Mouse (Mus musculus) MEL (cell line): ENCODE results near the gene Gm6899. TPM values are rescaled to one million over a fixed set of nuclear protein-coding genes. Genes with fewer than 3 reads are reported as not detected.

Experiments
- DNase-seq: peaks from one replicate; pipeline ENCODE4 v3.0.0; 2011; ENCODE audit warnings: low read depth, low spot score
- H3K27ac ChIP-seq: 2 replicates; pipeline ENCODE4 v1.5.1; 2012; ENCODE audit warnings: low read depth, mild to moderate bottlenecking, control low read depth, low read length, moderate library complexity; ENCODE audit not compliant: control insufficient read depth
- H3K27me3 ChIP-seq, 2 experiments: fragments of 150-350 bp in 1 of 2; sonication (generic) in 1 of 2; 2 replicates each; pipeline ENCODE4 v1.6.1; 2012; ENCODE audit warnings: low read length in 2 of 2, mild to moderate bottlenecking in 2 of 2, improper control_type of control experiment in 1 of 2, moderate library complexity in 1 of 2; ENCODE audit not compliant: insufficient read depth in 2 of 2, control insufficient read depth in 1 of 2
- H3K36me3 ChIP-seq, 2 experiments: 2 replicates each; pipeline ENCODE4 v1.6.1; 2012 to 2014; ENCODE audit warnings: low read length in 2 of 2, improper control_type of control experiment in 1 of 2, inconsistent platforms in 1 of 2, mild to moderate bottlenecking in 1 of 2; ENCODE audit not compliant: insufficient read depth in 2 of 2, control insufficient read depth in 1 of 2
- H3K4me1 ChIP-seq, 2 experiments: fragments of 150-350 bp in 1 of 2; sonication (generic) in 1 of 2; 2 replicates each; pipeline ENCODE4 v1.6.1; 2012; ENCODE audit warnings: low read length in 2 of 2, improper control_type of control experiment in 1 of 2, mild to moderate bottlenecking in 1 of 2; ENCODE audit not compliant: insufficient read depth in 2 of 2, control insufficient read depth in 1 of 2
- H3K4me3 ChIP-seq, 2 experiments: fragments of 150-350 bp in 1 of 2; sonication (generic) in 1 of 2; 2 replicates each; pipeline ENCODE4 v1.5.1; 2012; ENCODE audit warnings: low read depth in 2 of 2, low read length in 2 of 2, mild to moderate bottlenecking in 2 of 2, moderate library complexity in 2 of 2, control low read depth in 1 of 2, improper control_type of control experiment in 1 of 2; ENCODE audit not compliant: control insufficient read depth in 1 of 2, insufficient read depth in 1 of 2
- H3K79me2 ChIP-seq: 2 replicates; pipeline ENCODE4 v1.6.1; 2012; ENCODE audit warnings: mild to moderate bottlenecking, low read length, moderate library complexity; ENCODE audit not compliant: control insufficient read depth, poor library complexity, insufficient read depth
- H3K9ac ChIP-seq: 2 replicates; pipeline ENCODE4 v1.6.1; 2012; ENCODE audit warnings: low read depth, mild to moderate bottlenecking, control low read depth, low read length, moderate library complexity; ENCODE audit not compliant: control insufficient read depth, poor library complexity, severe bottlenecking
- H3K9me3 ChIP-seq: fragments of 150-350 bp; sonication (generic); replicated peaks from 2 replicates; pipeline ENCODE4 v1.6.1; 2012; ENCODE audit warnings: mild to moderate bottlenecking, low read length, improper control_type of control experiment, moderate library complexity; ENCODE audit not compliant: insufficient read depth
- CHD1 ChIP-seq: IDR thresholded peaks from 2 replicates; pipeline ENCODE4 v1.6.1; 2012; ENCODE audit warnings: low read depth, mild to moderate bottlenecking, inconsistent platforms, low read length, improper control_type of control experiment
- CHD2 ChIP-seq: IDR thresholded peaks from 2 replicates; pipeline ENCODE4 v1.6.1; 2011; ENCODE audit warnings: low read length, improper control_type of control experiment
- CTCF ChIP-seq, 3 experiments: IDR thresholded peaks in 2 of 3; conservative IDR thresholded peaks in 1 of 3; 2 replicates each; pipeline ENCODE4 v1.5.1; 2011 to 2012; ENCODE audit warnings: low read length in 3 of 3, low read depth in 2 of 3, mild to moderate bottlenecking in 2 of 3, improper control_type of control experiment in 1 of 3, inconsistent platforms in 1 of 3, mixed read lengths in 1 of 3, moderate library complexity in 1 of 3; ENCODE audit not compliant: control insufficient read depth in 1 of 3, insufficient read depth in 1 of 3, poor library complexity in 1 of 3, severe bottlenecking in 1 of 3
- E2F4 ChIP-seq: IDR thresholded peaks from 2 replicates; pipeline ENCODE4 v1.6.1; 2011; ENCODE audit warnings: low read depth, low read length, improper control_type of control experiment, borderline replicate concordance
- ELF1 ChIP-seq: IDR thresholded peaks from 2 replicates; pipeline ENCODE4 v1.6.1; 2014; ENCODE audit warnings: low read depth, mild to moderate bottlenecking, inconsistent platforms, low read length, improper control_type of control experiment, moderate library complexity
- ETS1 ChIP-seq: IDR thresholded peaks from 2 replicates; pipeline ENCODE4 v1.6.1; 2012; ENCODE audit warnings: low read depth, mild to moderate bottlenecking, inconsistent platforms, low read length, improper control_type of control experiment, moderate library complexity
- GABPA ChIP-seq: IDR thresholded peaks from 2 replicates; pipeline ENCODE4 v1.6.1; 2012; ENCODE audit warnings: low read depth, mild to moderate bottlenecking, inconsistent platforms, low read length, improper control_type of control experiment, moderate library complexity
- GATA1 ChIP-seq: IDR thresholded peaks from 2 replicates; pipeline ENCODE4 v1.6.1; 2011; ENCODE audit warnings: low read depth, low read length, improper control_type of control experiment
- HCFC1 ChIP-seq: IDR thresholded peaks from 2 replicates; pipeline ENCODE4 v1.6.1; 2012; ENCODE audit warnings: low read depth, mild to moderate bottlenecking, inconsistent platforms, low read length, improper control_type of control experiment, moderate library complexity
- KAT2A ChIP-seq: conservative IDR thresholded peaks from 2 replicates; pipeline ENCODE4 v1.6.1; 2012; ENCODE audit warnings: low read depth, low read length, improper control_type of control experiment, inconsistent platforms
- MAFK ChIP-seq: IDR thresholded peaks from 2 replicates; pipeline ENCODE4 v1.6.1; 2011; ENCODE audit warnings: low read depth, mild to moderate bottlenecking, low read length, improper control_type of control experiment, borderline replicate concordance
- MAX ChIP-seq: IDR thresholded peaks from 2 replicates; pipeline ENCODE4 v1.6.1; 2011; ENCODE audit warnings: low read length, improper control_type of control experiment
- MAZ ChIP-seq: IDR thresholded peaks from 2 replicates; pipeline ENCODE4 v1.6.1; 2012; ENCODE audit warnings: low read depth, mild to moderate bottlenecking, inconsistent platforms, low read length, improper control_type of control experiment
- MYB ChIP-seq: IDR thresholded peaks from 2 replicates; pipeline ENCODE4 v1.6.1; 2011; ENCODE audit warnings: mild to moderate bottlenecking, low read depth, low read length, improper control_type of control experiment
- NELFE ChIP-seq: IDR thresholded peaks from 2 replicates; pipeline ENCODE4 v1.6.1; 2011; ENCODE audit warnings: low read depth, low read length, improper control_type of control experiment
- NRF1 ChIP-seq: IDR thresholded peaks from 2 replicates; pipeline ENCODE4 v1.6.1; 2014; ENCODE audit warnings: low read depth, mild to moderate bottlenecking, inconsistent platforms, low read length, improper control_type of control experiment, moderate library complexity; ENCODE audit not compliant: poor library complexity, insufficient read depth, severe bottlenecking
- POLR2A ChIP-seq, 2 experiments: IDR thresholded peaks; 2 replicates each; pipeline ENCODE4 v1.6.1; 2011 to 2012; ENCODE audit warnings: low read length in 2 of 2, mild to moderate bottlenecking in 2 of 2, control low read depth in 1 of 2, improper control_type of control experiment in 1 of 2, low read depth in 1 of 2, moderate library complexity in 1 of 2; ENCODE audit not compliant: control insufficient read depth in 1 of 2, insufficient read depth in 1 of 2, poor library complexity in 1 of 2
- POLR2AphosphoS2 ChIP-seq: IDR thresholded peaks from 2 replicates; pipeline ENCODE4 v1.6.1; 2011; ENCODE audit warnings: low read length, improper control_type of control experiment
- RAD21 ChIP-seq: IDR thresholded peaks from 2 replicates; pipeline ENCODE4 v1.6.1; 2011; ENCODE audit warnings: mild to moderate bottlenecking, low read depth, low read length, improper control_type of control experiment
- SIN3A ChIP-seq: IDR thresholded peaks from 2 replicates; pipeline ENCODE4 v1.6.1; 2012; ENCODE audit warnings: low read length, improper control_type of control experiment, inconsistent platforms
- SMC3 ChIP-seq: IDR thresholded peaks from 2 replicates; pipeline ENCODE4 v1.6.1; 2011; ENCODE audit warnings: low read depth, low read length, improper control_type of control experiment
- TCF12 ChIP-seq: IDR thresholded peaks from 2 replicates; pipeline ENCODE4 v1.6.1; 2014; ENCODE audit warnings: low read depth, mild to moderate bottlenecking, inconsistent platforms, low read length, improper control_type of control experiment, moderate library complexity
- UBTF ChIP-seq: IDR thresholded peaks from 2 replicates; pipeline ENCODE4 v1.6.1; 2012; ENCODE audit warnings: low read depth, mild to moderate bottlenecking, inconsistent platforms, low read length, improper control_type of control experiment, moderate library complexity, borderline replicate concordance; ENCODE audit not compliant: insufficient read depth
- USF1 ChIP-seq: IDR thresholded peaks from 2 replicates; pipeline ENCODE4 v1.6.1; 2014; ENCODE audit warnings: low read depth, mild to moderate bottlenecking, inconsistent platforms, low read length, improper control_type of control experiment, moderate library complexity
- ZC3H11A ChIP-seq: IDR thresholded peaks from 2 replicates; pipeline ENCODE4 v1.6.1; 2012; ENCODE audit warnings: low read depth, mild to moderate bottlenecking, inconsistent platforms, low read length, improper control_type of control experiment
- ZMIZ1 ChIP-seq: IDR thresholded peaks from 2 replicates; pipeline ENCODE4 v1.6.1; 2012; ENCODE audit warnings: low read depth, mild to moderate bottlenecking, inconsistent platforms, low read length, improper control_type of control experiment, moderate library complexity
- polyA plus RNA-seq, 2 experiments: library from polyadenylated mRNA; stranded (reverse) in 1 of 2; unstranded in 1 of 2; fragments of >175 nt in 1 of 2; fragments of >200 nt in 1 of 2; gene quantifications; 2 replicates each; pipeline versions ENCODE4 v1.2.1 to v1.2.4; 2012; ENCODE audit warnings: low replicate concordance in 2 of 2, low read depth in 1 of 2; ENCODE audit not compliant: insufficient read length in 2 of 2, insufficient read depth in 1 of 2, missing spikeins in 1 of 2
- total RNA-seq: library from RNA; depleted of rRNA; stranded (reverse); fragments of 300-350 nt; gene quantifications from 2 replicates; pipeline ENCODE4 v1.2.3, GENCODE M21; 2012; rRNA removed

Gm6899 gene
- total RNA-seq (not detected in 2 replicates), polyA plus RNA-seq (not detected)

- peak within 1 kb of the TSS; percentile 65 to 85 for H3K4me3 ChIP-seq
- peak; percentile 95 for DNase-seq
- peaks cover 2 to 27% of the 10 kb centered on the region in 2 experiments; a peak in 3 of 4 replicates for H3K36me3 ChIP-seq
- peak within 1 kb of the TSS; percentile 88 for H3K27ac ChIP-seq
- peaks cover 12 to 18% of the 10 kb centered on the region in 2 experiments for H3K4me1 ChIP-seq
- peaks cover 11% of the 10 kb centered on the region for H3K79me2 ChIP-seq
- 0 out of 2 replicates have a peak, but pooled peaks have one; percentile 17 for TF ChIP-seq GATA1
- peak; percentile 41; the same call in 1 of the 2 replicates for TF ChIP-seq HCFC1
- TF ChIP-seq NRF1 = no peak
- TF ChIP-seq UBTF = peak; percentile 96
- peak; percentile 94 for TF ChIP-seq NELFE
- no peak; the same call in 1 of the 2 replicates for TF ChIP-seq RAD21
- peak; percentile 33; the same call in 1 of the 2 replicates for TF ChIP-seq ETS1
- no peak for TF ChIP-seq MAFK
- TF ChIP-seq SIN3A = peak; percentile 55; the same call in 1 of the 2 replicates
- no peak for TF ChIP-seq MYB
- peak; percentile 28; the same call in 1 of the 2 replicates for TF ChIP-seq ELF1
- TF ChIP-seq MAX = peak; percentile 44; the same call in 1 of the 2 replicates
- peak; percentile 65 for TF ChIP-seq TCF12
- 0 out of 2 replicates have a peak, but pooled peaks have one; percentile 20 for TF ChIP-seq USF1
- TF ChIP-seq POLR2A (IDR thresholded peaks at IDR 0.05; ENCODE audit: control insufficient read depth in 1 of 2, insufficient read depth in 1 of 2, low read depth in 1 of 2, low read length in 2 of 2, poor library complexity in 1 of 2) = peak; percentile 81 to 90
- TF ChIP-seq KAT2A = no peak; the same call in 1 of the 2 replicates
- no peak for TF ChIP-seq CHD2
- peak; percentile 74; the same call in 1 of the 2 replicates for TF ChIP-seq MAZ
- no peak for TF ChIP-seq CHD1
- TF ChIP-seq ZMIZ1 = peak; percentile 87
- TF ChIP-seq CTCF (IDR thresholded peaks at IDR 0.05 in 2 of 3, conservative IDR thresholded peaks at IDR 0.05 in 1 of 3; ENCODE audit: control insufficient read depth in 1 of 3, insufficient read depth in 1 of 3, low read depth in 2 of 3, low read length in 3 of 3, poor library complexity in 1 of 3, severe bottlenecking in 1 of 3) = peak in 1 of 3 experiments; percentile 0; a peak in 2 of 6 replicates
- TF ChIP-seq POLR2AphosphoS2 = peak; percentile 48; the same call in 1 of the 2 replicates
- 0 out of 2 replicates have a peak, but pooled peaks have one; percentile 35 for TF ChIP-seq GABPA
- TF ChIP-seq SMC3 = peak; percentile 8; the same call in 1 of the 2 replicates
- TF ChIP-seq E2F4 = peak; percentile 72; the same call in 1 of the 2 replicates
- TF ChIP-seq ZC3H11A = no peak
- TF ChIP-seq, all 39 proteins: peak for 18
- no peaks in the 10 kb centered on the region for H3K27me3 ChIP-seq
- peak within 1 kb of the TSS; percentile 79 for H3K9ac ChIP-seq
- H3K9me3 ChIP-seq = no peaks in the 10 kb centered on the region
Measured at GRCm38 (mm10) chr11:26593061-26594059, at the start of gene Gm6899, which contains the start of gene Vrk2. Gene Gm6899, plus strand, starts transcription at chr11:26593241. Gene Vrk2, minus strand, starts transcription at chr11:26593999.
